In the genomic region with DNA sequence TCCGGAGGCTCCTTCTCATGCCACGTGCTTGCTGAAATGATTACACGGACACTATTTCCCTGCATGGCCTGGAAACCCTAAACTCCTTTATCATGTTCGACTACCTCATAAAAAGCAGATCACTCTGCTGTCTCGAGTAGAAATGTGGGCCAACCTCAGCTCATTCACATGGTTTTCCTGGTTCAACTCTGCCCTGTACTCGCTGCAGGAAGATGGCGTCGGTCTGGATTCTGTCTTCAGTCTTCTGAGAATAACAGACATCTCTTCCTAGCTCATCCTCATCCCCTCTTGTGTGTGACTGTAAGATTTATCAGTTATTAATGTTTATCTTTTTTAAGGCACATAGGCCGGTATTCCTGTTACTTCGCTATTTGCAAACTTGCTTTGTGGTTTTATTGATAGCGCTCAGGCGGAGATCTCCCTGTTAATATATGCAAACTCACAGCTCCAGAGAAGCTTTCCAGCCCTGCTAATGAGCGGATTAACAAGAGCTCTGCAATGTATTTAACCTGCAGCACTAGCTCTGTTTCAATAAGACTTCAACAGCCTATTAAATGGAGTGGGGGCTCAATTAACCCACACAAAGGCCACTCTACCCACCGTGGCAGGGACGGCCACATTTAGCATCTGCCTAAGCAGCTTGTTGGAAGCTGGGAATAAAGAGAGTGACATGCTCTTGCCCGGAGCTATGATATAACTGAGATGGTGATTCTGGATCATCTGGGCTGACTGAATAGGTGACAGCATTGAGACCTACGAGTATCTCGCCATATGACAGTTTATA, we compare ENCODE assay signal across 19 mouse cellular contexts.
A peak's percentile ranks its signal among the peaks of the same experiment; 100 is the strongest.
DNase-seq lines count a peak whose midpoint lies in the region; ATAC-seq lines count a peak whose summit lies in the region.
"Had no signal": no experiment of that assay in that cellular context is flagged by ENCODE, and none has a peak within 500 bp of the region (broad histone marks: within the 10 kb centered on the region; RNA-seq: fewer than 3 reads in every experiment).

No protein-coding gene starts in this region.

- H3K27me3 ChIP-seq in forebrain, embryonic 14.5 days (replicated peaks; ENCODE audit: control insufficient read depth, insufficient read depth, low read length): peaks cover 5% of the 10 kb centered on the region; the same call in 1 of the 2 replicates
- H3K27me3 ChIP-seq in hindbrain, embryonic 16.5 days (replicated peaks; ENCODE audit: control insufficient read depth, insufficient read depth, low read length): no peaks in the 10 kb centered on the region; the same call in 1 of the 2 replicates
- no peaks in the 10 kb centered on the region for H3K27me3 ChIP-seq in neural tube, embryonic 15.5 days (replicated peaks)
- H3K27me3 ChIP-seq: CH12.LX; heart, embryonic 15.5 days; liver, embryonic 12.5 days; lung, embryonic 15.5 days; stomach, embryonic 15.5 days had no signal

- peak; percentile 15 for DNase-seq in embryo, embryonic 10.5 days (ENCODE audit: low spot score)
- no peak for DNase-seq in embryo, embryonic 9.5 days (ENCODE audit: extremely low spot score)
- DNase-seq in forebrain, embryonic 14.5 days (ENCODE audit: low spot score): peak; percentile 93
- no peak for DNase-seq in urinary bladder, postnatal 14 days (ENCODE audit: low spot score)
- DNase-seq in gastrocnemius, postnatal 4 days (ENCODE audit: low spot score in 2 of 2): no peak
- DNase-seq in heart, adult 18-20 months: no peak
- DNase-seq: adrenal gland, postnatal 36 days; cerebellum, adult 9-11 months; kidney, adult 2 months; layer of hippocampus, postnatal 36 days; left cerebral cortex, postnatal 4 days; thymus, postnatal 25 days had no signal

- H3K9me3 ChIP-seq in forebrain, embryonic 14.5 days (replicated peaks; ENCODE audit: control insufficient read depth, low read length): no peaks in the 10 kb centered on the region
- H3K9me3 ChIP-seq in hindbrain, embryonic 16.5 days (ENCODE audit: control insufficient read depth, low read length): no peaks in the 10 kb centered on the region
- H3K9me3 ChIP-seq in neural tube, embryonic 15.5 days (replicated peaks): no peaks in the 10 kb centered on the region
- H3K9me3 ChIP-seq: heart, embryonic 15.5 days; liver, embryonic 12.5 days; lung, embryonic 15.5 days; stomach, embryonic 15.5 days had no signal

- no peak overlapping the region for H3K4me3 ChIP-seq in forebrain, embryonic 14.5 days (ENCODE audit: low read depth, low read length)
- no peak overlapping the region for H3K4me3 ChIP-seq in hindbrain, embryonic 16.5 days (ENCODE audit: low read length)
- H3K4me3 ChIP-seq in neural tube, embryonic 15.5 days (replicated peaks): no peak overlapping the region
- H3K4me3 ChIP-seq: heart, embryonic 15.5 days; liver, embryonic 12.5 days; lung, embryonic 15.5 days; stomach, embryonic 15.5 days had no signal

- peaks cover 10% of the 10 kb centered on the region for H3K4me1 ChIP-seq in forebrain, embryonic 14.5 days (ENCODE audit: control insufficient read depth, insufficient read depth, low read length)
- H3K4me1 ChIP-seq in hindbrain, embryonic 16.5 days (ENCODE audit: control insufficient read depth, insufficient read depth, low read depth, low read length): no peaks in the 10 kb centered on the region
- 0 out of 2 replicates have a peak, but pooled peaks cover 3% of the 10 kb centered on the region for H3K4me1 ChIP-seq in neural tube, embryonic 15.5 days
- H3K4me1 ChIP-seq: heart, embryonic 15.5 days; liver, embryonic 12.5 days; lung, embryonic 15.5 days; stomach, embryonic 15.5 days had no signal

- H3K4me2 ChIP-seq in forebrain, embryonic 14.5 days (ENCODE audit: low read length): peak overlapping the region; percentile 18
- H3K4me2 ChIP-seq in hindbrain, embryonic 16.5 days (ENCODE audit: low read length): no peak overlapping the region
- no peak overlapping the region for H3K4me2 ChIP-seq in neural tube, embryonic 15.5 days
- H3K4me2 ChIP-seq: heart, embryonic 15.5 days; liver, embryonic 12.5 days; lung, embryonic 15.5 days; stomach, embryonic 15.5 days had no signal

- H3K9ac ChIP-seq in forebrain, embryonic 14.5 days (ENCODE audit: low read length): no peak overlapping the region
- H3K9ac ChIP-seq in hindbrain, embryonic 16.5 days (ENCODE audit: low read depth, low read length): no peak overlapping the region
- H3K9ac ChIP-seq in neural tube, embryonic 15.5 days (replicated peaks): no peak overlapping the region
- H3K9ac ChIP-seq: heart, embryonic 15.5 days; liver, embryonic 12.5 days; lung, embryonic 15.5 days; stomach, embryonic 15.5 days had no signal

- peak; percentile 96 for ATAC-seq in forebrain, embryonic 14.5 days
- peak; percentile 48; the same call in 1 of the 2 replicates for ATAC-seq in hindbrain, embryonic 16.5 days
- no peak for ATAC-seq in neural tube, embryonic 15.5 days (ENCODE audit: low FRiP score)
- ATAC-seq: liver, embryonic 12.5 days had no signal

- peak overlapping the region; percentile 66; the same call in 1 of the 2 replicates for H3K27ac ChIP-seq in forebrain, embryonic 14.5 days (ENCODE audit: low read depth, low read length)
- no peak overlapping the region for H3K27ac ChIP-seq in hindbrain, embryonic 16.5 days (ENCODE audit: low read depth, low read length)
- H3K27ac ChIP-seq in neural tube, embryonic 15.5 days (replicated peaks): 0 out of 2 replicates have a peak overlapping the region, but pooled peaks have one; percentile 28
- H3K27ac ChIP-seq: heart, embryonic 15.5 days; liver, embryonic 12.5 days; lung, embryonic 15.5 days; stomach, embryonic 15.5 days had no signal

- H3K36me3 ChIP-seq in forebrain, embryonic 14.5 days (ENCODE audit: control insufficient read depth, insufficient read depth, low read length): no peaks in the 10 kb centered on the region
- no peaks in the 10 kb centered on the region for H3K36me3 ChIP-seq in hindbrain, embryonic 16.5 days (ENCODE audit: control insufficient read depth, insufficient read depth, low read length)
- H3K36me3 ChIP-seq in neural tube, embryonic 15.5 days: no peaks in the 10 kb centered on the region
- H3K36me3 ChIP-seq: heart, embryonic 15.5 days; liver, embryonic 12.5 days; lung, embryonic 15.5 days; stomach, embryonic 15.5 days had no signal

- WGBS in forebrain, embryonic 14.5 days: 10% methylated on average over 18 of the region's 18 CpGs
- WGBS in hindbrain, embryonic 16.5 days: 60% methylated on average over 18 of the region's 18 CpGs
- WGBS in neural tube, embryonic 15.5 days: 56% methylated on average over 18 of the region's 18 CpGs

Comparison
In these comparisons a context has a peak if more than half of its experiments do, and no peak if none do; other contexts are left out.
1. DNase-seq: peak in embryo, embryonic 10.5 days (single experiment) and forebrain, embryonic 14.5 days (single experiment); none in embryo, embryonic 9.5 days (single experiment), urinary bladder, postnatal 14 days (single experiment), gastrocnemius, postnatal 4 days (0 of 2) and heart, adult 18-20 months (0 of 2).